Mouse (Mus musculus) embryonic stem cell, embryonic (primary cell): Measurements from ENCODE around the gene Rnf215.
"Not testable (repeated sequence)": the region's sequence is repeated elsewhere in the genome, so short reads cannot be mapped to it uniquely, and the experiment has no call there.

Source experiments
- CTCF ChIA-PET, 4 experiments: fragments of 300-600 bp in 2 of 4; fragments of 350-600 bp in 2 of 4; sonication (Branson Sonifier 250); formaldehyde crosslinking; loops; one replicate each; lab custom pipeline; 2022; ENCODE audit warnings: inconsistent platforms in 2 of 4; lab: Charles Lee
- POLR2A ChIA-PET, 4 experiments: fragments of 300-600 bp in 2 of 4; fragments of 350-600 bp in 2 of 4; sonication (Branson Sonifier 250); formaldehyde crosslinking; loops; one replicate each; lab custom pipeline; 2022; ENCODE audit warnings: antibody characterized with exemption in 4 of 4, inconsistent platforms in 1 of 4; lab: Charles Lee

Rnf215 gene

DNA sequence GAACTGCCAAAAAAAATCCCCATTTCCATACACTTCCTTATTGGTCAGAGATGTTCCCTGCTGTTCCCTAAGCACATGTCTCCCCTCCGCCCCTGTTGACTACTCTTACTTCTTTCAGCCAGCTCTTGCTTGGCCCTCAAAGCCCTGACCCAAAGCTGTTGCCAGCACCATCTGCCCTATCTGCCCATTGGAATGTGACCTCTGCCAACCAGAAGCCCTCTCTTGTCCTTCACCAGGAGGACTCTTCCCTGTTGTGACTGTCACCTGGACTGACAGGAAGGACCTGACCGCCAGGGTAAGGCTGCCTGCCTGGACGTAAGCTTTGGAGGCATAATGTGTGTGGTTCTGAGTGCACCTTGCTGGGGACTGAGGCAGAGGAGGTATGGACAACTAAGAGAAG, 13.3 kb upstream of the Rnf215 start:
- ChIA-PET POLR2A (interaction anchor here in 1 of 4 experiments (2.4 to 2.8 kb wide), 3 partner anchors 13 to 28 kb away, joined by 10 to 19 read pairs (median 11); partner anchors contain the start of gene Rnf215), CTCF (interaction anchor here in 2 of 4 experiments (0.6 to 1.9 kb wide), 3 partner anchors 7 to 27 kb away, joined by 3 to 8 read pairs (median 3); partner anchors contain the start of gene Rnf215 (in 1 of the 2))

GRCm38 (mm10) chr11:4122226-4122625, 12.8 kb upstream of the Rnf215 start:
- ChIA-PET POLR2A (interaction anchor here in 3 of 4 experiments (1.4 to 2.8 kb wide), 5 partner anchors 12 to 28 kb away, joined by 4 to 19 read pairs (median 10); partner anchors contain the start of gene Rnf215 (in 1 of the 3)), CTCF (interaction anchor here in 3 of 4 experiments (1.4 to 1.9 kb wide), 5 partner anchors 12 to 69 kb away, joined by 6 to 10 read pairs (median 7); partner anchors contain the start of gene Rnf215 (in 2 of the 3))

DNA sequence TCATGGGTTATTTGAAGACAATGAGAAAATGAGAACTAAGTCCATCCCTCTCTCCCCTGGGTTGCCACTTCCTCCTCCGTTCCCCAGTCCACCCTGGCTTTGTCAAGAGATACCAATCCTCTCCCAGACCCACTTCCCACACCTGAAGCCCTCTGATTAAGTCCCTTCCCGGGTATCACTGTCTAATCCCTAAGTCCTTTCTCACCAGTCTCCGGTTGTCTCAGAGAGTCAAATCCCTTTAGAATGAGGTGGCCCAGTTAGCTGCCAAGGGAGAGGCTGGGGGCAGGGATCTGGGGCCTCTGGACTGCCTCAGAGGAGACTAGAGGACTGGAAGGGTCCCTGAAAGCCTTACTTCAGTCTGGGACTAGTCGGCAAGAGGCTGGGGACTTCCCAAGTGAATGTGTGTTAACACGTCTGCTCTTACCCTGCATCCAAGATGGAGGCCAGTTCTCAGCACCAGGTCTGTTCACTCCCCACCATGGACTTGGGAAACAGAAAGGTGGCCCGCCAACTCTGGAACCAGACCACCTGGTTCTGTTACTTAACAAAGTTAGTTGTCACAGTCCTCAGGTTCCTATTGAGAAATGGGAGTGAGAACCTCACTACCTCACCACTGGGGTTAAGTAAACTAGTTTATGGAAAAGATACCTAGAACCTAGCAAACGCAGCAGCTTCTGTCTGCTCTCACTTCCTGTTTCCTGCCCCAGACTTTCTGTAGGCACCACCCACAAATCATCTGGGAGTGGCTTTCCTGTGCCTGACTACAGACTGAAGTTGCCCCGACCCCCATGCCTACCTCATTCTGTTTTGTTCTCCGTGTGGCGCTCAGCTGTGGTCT, 12.0 kb upstream of the Rnf215 start, which contains the start of gene Sec14l2:
Sec14l2 (minus strand) TSS at position 674 of the 838 bp plus-strand sequence.
- POLR2A ChIA-PET: interaction anchor here in 3 of 4 experiments (0.6 to 2.8 kb wide), 31 partner anchors 9 to 726 kb away, joined by 3 to 19 read pairs (median 4); partner anchors contain the start of genes Tbc1d10a (in 3 of the 3), Rnf215 (in 2 of the 3), Mtfp1 (in 1 of the 3) and Sf3a1 (in 1 of the 3)
- CTCF ChIA-PET: interaction anchor here (0.6 to 2.1 kb wide), 26 partner anchors 8 to 259 kb away, joined by 3 to 10 read pairs (median 4); partner anchors contain the start of genes Rnf215 (in 3 of the 4), Castor1 (in 1 of the 4), Gal3st1 (in 1 of the 4) and Osbp2 (in 1 of the 4)

- ChIA-PET POLR2A (interaction anchor here in 2 of 4 experiments (0.6 to 2.6 kb wide), 22 partner anchors 8 to 531 kb away, joined by 3 to 11 read pairs (median 4); partner anchors contain the start of genes Rnf215 (in 2 of the 2), Tbc1d10a (in 2 of the 2), Mtfp1 (in 1 of the 2) and Sf3a1 (in 1 of the 2)), CTCF (interaction anchor here in 3 of 4 experiments (0.6 to 2.1 kb wide), 17 partner anchors 9 to 792 kb away, joined by 3 to 10 read pairs (median 4); partner anchors contain the start of genes Rnf215 (in 3 of the 3), Gal3st1 (in 1 of the 3) and Osbp2 (in 1 of the 3))
These were observed 11.1 kb upstream of the Rnf215 start for GRCm38 (mm10) chr11:4123922-4124321.

GRCm38 (mm10) chr11:4127059-4127458, 7.9 kb upstream of the Rnf215 start:
- ChIA-PET CTCF (no interaction called here), POLR2A (no interaction called here)

DNA sequence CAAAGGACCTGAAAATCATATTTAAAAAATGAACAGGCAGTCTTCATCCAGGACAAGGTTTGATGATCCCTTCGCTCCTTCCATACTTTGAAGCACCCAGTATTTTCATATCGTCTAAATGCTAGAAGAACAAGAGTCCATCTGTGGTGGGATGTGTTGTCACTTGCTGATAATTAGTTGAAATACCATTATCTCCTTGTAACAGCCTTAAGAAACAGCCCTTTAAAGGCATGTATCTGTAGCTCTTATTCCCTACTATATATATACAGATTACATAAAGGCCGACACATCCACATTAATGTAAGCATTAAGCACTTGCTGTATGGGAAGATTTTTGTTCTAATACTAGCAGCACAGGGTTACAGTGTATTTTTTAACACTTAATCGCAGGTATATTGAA, 6.5 kb upstream of the Rnf215 start:
- CTCF ChIA-PET: not testable (repeated sequence)
- POLR2A ChIA-PET: interaction anchor here in 1 of 4 experiments (2.8 kb wide), 1 partner anchor 10 kb away, joined by 8 read pairs; no protein-coding TSS in a partner anchor

DNA sequence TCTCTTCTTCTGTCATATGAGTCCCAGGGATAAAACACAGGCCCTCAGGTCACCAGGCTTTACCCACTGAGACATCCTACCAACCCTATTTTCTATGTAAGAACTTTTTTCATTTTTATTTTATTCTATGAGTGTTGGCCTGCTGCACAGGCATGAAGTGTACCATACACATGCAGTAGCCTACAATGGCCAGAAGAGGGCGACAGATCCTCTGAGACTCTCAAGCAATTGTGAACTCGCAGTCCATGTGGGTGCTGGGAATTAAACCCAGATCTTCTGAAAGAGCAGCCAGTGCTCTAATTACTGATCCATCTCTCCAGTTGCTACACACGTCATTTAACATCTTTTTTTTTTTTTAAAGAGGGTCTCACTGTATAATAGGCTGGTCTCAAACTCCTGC, 1.6 kb upstream of the Rnf215 start:
- POLR2A ChIA-PET: interaction anchor here in 1 of 4 experiments (2.0 kb wide), 1 partner anchor 11 kb away, joined by 10 read pairs; the partner anchor contains the start of gene Sec14l2
- CTCF ChIA-PET: interaction anchor here in 3 of 4 experiments (0.7 to 2.6 kb wide), 11 partner anchors 10 to 291 kb away, joined by 3 to 16 read pairs (median 9); partner anchors contain the start of genes Castor1 (in 1 of the 3) and Sec14l2 (in 1 of the 3)

- POLR2A ChIA-PET: interaction anchor here in 3 of 4 experiments (0.6 to 2.1 kb wide), 24 partner anchors 9 to 745 kb away, joined by 3 to 11 read pairs (median 4); partner anchors contain the start of genes Sec14l2 (in 3 of the 3), Tbc1d10a (in 3 of the 3), Castor1 (in 1 of the 3) and Mtmr3 (in 1 of the 3)
- CTCF ChIA-PET: interaction anchor here (0.5 to 2.7 kb wide), 68 partner anchors 9 to 385 kb away, joined by 3 to 42 read pairs (median 4); partner anchors contain the start of genes Sec14l2 (in 3 of the 4), Tbc1d10a (in 2 of the 4), Castor1 (in 1 of the 4) and Ccdc157 (in 1 of the 4)
These were observed 602 bp upstream of the Rnf215 start for GRCm38 (mm10) chr11:4134400-4134799.

DNA sequence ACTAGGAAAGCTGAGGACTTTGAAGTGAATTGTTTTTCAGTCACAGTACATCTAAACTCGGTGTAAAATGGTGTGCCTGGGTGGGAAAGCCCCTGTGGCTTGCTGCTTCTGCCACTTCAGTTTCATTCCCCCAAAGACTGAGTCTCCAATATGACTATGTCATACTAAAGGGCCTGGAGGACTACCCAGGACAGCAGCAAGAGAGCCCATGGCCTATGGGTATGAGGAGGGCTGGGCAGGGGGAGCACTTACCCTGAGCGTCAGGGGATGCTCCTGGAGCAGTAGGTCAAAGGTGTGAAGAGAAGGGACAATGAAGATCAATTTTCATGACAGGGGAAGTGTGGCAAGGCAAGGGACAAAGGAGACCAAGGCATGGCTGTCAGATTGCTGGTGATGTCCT, 4.0 kb downstream of the Rnf215 start:
- ChIA-PET POLR2A (interaction anchor here in 3 of 4 experiments (0.6 to 2.4 kb wide), 7 partner anchors 14 to 850 kb away, joined by 3 to 6 read pairs (median 5); partner anchors contain the start of gene Tbc1d10a (in 1 of the 3)), CTCF (interaction anchor here in 2 of 4 experiments (1.1 to 1.5 kb wide), 2 partner anchors 80 to 122 kb away, joined by 4 read pairs; no protein-coding TSS in a partner anchor)

DNA sequence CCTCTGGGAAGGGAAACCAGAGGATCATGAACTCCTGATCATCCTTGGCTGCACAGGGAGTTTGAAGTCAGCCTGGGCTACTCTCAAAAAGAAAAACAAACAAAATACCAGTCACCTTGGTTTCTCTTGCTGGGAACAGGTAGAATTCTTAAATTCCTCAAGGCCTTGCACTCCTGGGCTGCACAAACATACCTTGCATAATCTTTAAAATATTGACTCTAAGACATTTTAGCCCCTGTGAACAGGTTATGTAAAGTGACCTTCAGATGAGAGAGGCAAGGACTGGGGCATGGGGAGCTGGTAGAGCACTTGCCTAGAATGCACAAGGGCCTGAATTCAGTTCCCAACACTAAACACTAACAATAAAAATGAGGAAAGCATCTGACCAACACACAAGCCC, 6.5 kb downstream of the Rnf215 start:
- POLR2A ChIA-PET: interaction anchor here in 2 of 4 experiments (0.8 to 1.1 kb wide), 2 partner anchors 19 to 129 kb away, joined by 3 to 4 read pairs; no protein-coding TSS in a partner anchor
- CTCF ChIA-PET: no interaction called here

DNA sequence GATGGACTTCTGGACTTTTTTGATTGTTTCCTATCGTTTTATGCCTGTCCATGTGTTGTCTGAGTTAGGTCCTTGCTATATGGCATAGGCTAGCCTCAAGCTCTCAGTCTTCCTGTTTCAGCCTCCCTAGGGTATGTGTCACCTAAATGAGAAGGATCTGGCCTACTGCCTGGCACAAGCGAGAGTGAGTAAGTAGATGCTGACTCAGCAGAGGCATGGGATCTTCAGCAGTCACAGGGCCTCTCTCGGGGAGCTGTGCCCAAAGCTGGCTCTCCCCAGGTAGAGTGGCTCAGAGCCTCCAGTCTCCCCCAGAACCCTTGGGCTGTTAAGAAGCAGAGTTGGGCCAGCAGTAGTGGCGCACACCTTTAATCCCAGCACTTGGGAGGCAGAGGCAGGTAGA, 7.3 kb downstream of the Rnf215 start:
- ChIA-PET CTCF (interaction anchor here in 1 of 4 experiments (1.2 kb wide), 1 partner anchor 62 kb away, joined by 3 read pairs; no protein-coding TSS in a partner anchor), POLR2A (interaction anchor here in 1 of 4 experiments (0.8 to 1.6 kb wide), 3 partner anchors 18 to 44 kb away, joined by 4 to 5 read pairs (median 4); partner anchors contain the start of gene Tbc1d10a)

DNA sequence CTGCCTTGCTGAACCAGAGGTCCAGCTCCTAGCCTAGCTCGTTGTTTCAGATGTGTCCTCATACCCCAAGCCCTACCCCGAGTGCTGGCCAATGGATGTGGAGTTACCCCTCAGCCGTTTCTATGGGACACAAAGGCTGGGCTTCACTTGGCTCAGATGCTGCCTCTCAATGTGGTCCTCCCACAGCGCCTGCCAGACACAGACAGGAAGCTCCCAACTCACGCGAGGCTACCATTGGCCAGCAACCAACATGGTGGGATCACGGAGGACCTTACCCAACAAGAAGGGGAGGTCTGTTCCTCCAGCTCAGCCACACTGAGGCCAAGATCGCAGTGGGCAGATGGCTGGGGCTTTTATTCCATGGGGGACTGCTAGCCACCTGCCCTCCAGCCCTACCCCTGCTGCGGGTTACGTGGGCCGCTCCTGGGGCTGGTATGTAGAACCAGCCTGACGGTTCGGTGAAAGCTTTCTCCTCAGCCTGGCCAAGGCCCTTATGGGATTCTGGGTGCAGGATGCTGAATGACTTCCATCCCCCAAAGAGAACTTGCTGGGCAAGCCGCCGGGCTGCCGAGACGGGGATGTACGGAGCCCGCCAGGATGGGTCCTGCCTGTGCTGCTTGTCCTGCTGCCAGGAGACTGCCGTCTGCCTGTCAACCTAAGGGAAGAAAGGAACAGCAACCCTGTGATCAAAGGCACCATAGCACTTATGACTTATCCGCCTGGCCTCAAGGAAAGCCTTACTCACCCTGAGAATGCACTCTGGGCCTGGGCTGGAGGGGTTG, 8.5 kb downstream of the Rnf215 start:
- ChIA-PET CTCF (interaction anchor here (0.6 to 3.4 kb wide), 8 partner anchors 8 to 829 kb away, joined by 3 to 16 read pairs (median 4); partner anchors contain the start of genes Rnf215 (in 2 of the 4) and Sec14l2 (in 1 of the 4)), POLR2A (interaction anchor here in 2 of 4 experiments (0.6 to 1.6 kb wide), 12 partner anchors 9 to 451 kb away, joined by 3 to 10 read pairs (median 4); partner anchors contain the start of genes Tbc1d10a (in 2 of the 2), Ccdc157 (in 1 of the 2), Rnf215 (in 1 of the 2) and Sf3a1 (in 1 of the 2))

DNA sequence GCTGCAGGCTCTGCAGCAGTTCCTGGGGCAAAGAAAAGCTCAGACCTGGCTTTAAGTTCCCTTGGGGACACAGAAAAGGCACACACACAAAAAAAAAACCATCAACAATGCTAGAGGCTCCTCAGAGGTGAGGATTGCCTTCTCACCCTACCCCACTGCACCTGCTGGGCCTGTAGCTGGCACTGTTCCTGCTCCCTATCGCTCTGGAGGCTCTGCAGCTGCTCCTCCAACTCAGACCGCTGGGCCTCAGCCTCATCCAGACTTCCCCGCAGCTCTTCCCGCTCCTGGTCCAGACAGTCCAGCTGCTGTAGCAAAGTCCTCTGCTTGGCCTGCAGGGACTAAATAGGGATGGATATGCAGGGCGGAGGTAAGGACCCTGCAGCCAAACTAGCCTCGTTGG, 11.4 kb downstream of the Rnf215 start:
- CTCF ChIA-PET: interaction anchor here in 2 of 4 experiments (0.5 to 1.2 kb wide), 5 partner anchors 12 to 688 kb away, joined by 3 to 4 read pairs (median 4); partner anchors contain the start of gene Sec14l2 (in 1 of the 2)
- POLR2A ChIA-PET: interaction anchor here in 1 of 4 experiments (1.4 to 2.2 kb wide), 3 partner anchors 11 to 71 kb away, joined by 3 to 7 read pairs (median 5); partner anchors contain the start of genes Castor1 and Rnf215

DNA sequence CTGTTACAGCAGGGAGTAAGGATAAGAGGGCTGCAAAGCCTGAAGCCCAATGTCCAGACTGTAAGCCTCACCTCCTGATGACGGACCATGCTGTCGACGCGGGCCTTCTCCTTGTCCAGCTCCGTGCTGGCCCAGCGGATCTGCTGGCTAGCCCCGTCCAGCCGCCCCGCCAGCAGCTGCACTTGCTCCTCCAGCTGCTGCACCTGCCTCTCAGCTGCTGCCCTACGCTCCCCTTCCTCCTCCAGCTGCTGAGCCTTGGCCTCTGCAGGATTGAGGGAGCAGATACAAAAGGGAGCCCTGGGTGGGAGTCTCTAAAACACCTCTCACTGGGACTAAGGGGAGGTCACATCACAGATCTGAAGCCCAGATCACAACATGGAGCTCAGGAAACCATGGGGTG, 12.1 kb downstream of the Rnf215 start:
- CTCF ChIA-PET: interaction anchor here in 2 of 4 experiments (0.6 to 1.2 kb wide), 3 partner anchors 24 to 826 kb away, joined by 3 to 4 read pairs (median 3); partner anchors contain the start of gene Sec14l2 (in 1 of the 2)

GRCm38 (mm10) chr11:4148120-4148519, 13.1 kb downstream of the Rnf215 start:
- CTCF ChIA-PET: interaction anchor here in 3 of 4 experiments (0.6 to 1.0 kb wide), 3 partner anchors 14 to 501 kb away, joined by 3 to 5 read pairs (median 3); partner anchors contain the start of gene Rnf215 (in 1 of the 3)
- POLR2A ChIA-PET: interaction anchor here in 3 of 4 experiments (1.1 to 1.3 kb wide), 3 partner anchors 12 to 16 kb away, joined by 3 to 4 read pairs (median 3); partner anchors contain the start of genes Ccdc157 (in 1 of the 3) and Sf3a1 (in 1 of the 3)

More for the DNA sequence above, 12.1 kb downstream of the Rnf215 start:
- POLR2A ChIA-PET: interaction anchor here in 1 of 4 experiments (0.8 to 2.2 kb wide), 5 partner anchors 12 to 95 kb away, joined by 3 to 7 read pairs (median 3); partner anchors contain the start of genes Castor1 and Rnf215
